Mouse (Mus musculus): ENCODE data around the gene Synrg.

DNA sequence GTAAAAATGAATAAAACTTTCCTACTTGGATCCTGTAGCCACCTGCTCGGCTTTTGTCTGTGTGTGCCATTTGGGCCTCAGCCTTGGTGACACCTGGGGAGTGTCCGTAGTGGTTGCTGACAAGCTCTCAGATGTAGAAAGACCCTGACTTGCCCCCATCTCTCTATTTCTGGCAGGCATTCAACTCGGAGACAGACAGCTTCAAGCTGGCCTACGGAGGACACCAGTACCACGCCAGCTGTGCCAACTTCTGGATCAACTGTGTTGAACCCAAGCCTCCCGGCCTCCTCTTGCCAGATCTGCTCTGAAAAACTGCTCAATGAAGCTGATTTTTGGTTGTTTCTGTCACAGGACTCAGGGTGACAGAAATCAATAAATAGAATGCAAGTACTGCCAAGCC is 76.4 kb downstream of the Synrg start:
- TF ChIP-seq CTCF (IDR thresholded peaks at IDR 0.05; ENCODE audit: low read depth, low read length): no peak
- TF ChIP-seq POLR2A (IDR thresholded peaks at IDR 0.05; ENCODE audit: extremely low read depth, insufficient read depth, low read length): no peak

All from liver, adult 2 months (tissue).